Mouse (Mus musculus) stomach, postnatal 0 days (tissue): Measurements from ENCODE around the gene Rps24.
"Not testable (repeated sequence)": the region's sequence is repeated elsewhere in the genome, so short reads cannot be mapped to it uniquely, and the experiment has no call there.

Experiments
- CTCF ChIP-seq: IDR thresholded peaks from 2 replicates; pipeline ENCODE4 v1.5.1; 2016; ENCODE audit warnings: antibody characterized with exemption, low read depth, mild to moderate bottlenecking, moderate library complexity
- EP300 ChIP-seq: optimal IDR thresholded peaks from 2 replicates; pipeline ENCODE3; 2016; ENCODE audit warnings: antibody characterized with exemption

- TF ChIP-seq CTCF, EP300: not testable (repeated sequence)
Observed at GRCm38 (mm10) chr14:24489772-24490171, 2.8 kb downstream of the Rps24 start.
